Mouse (Mus musculus): ENCODE measurements around the gene Gm4131.

GRCm38 (mm10) chr14:62417501-62417900 is 149.2 kb downstream of the Gm4131 start:
- TF ChIP-seq USF1 (IDR thresholded peaks at IDR 0.05; ENCODE audit: low read depth), result no peak
- no peak for TF ChIP-seq MYOG (IDR thresholded peaks at IDR 0.05; ENCODE audit: control insufficient read depth in 1 of 3, insufficient read depth in 1 of 3, insufficient read length in 2 of 3, low read depth in 2 of 3)

Data from myocyte (in vitro differentiated cells).